Mouse (Mus musculus) liver, embryonic 14.5 days (tissue): ENCODE measurements around the gene Jade2.

Experiments
- CTCF ChIP-seq: IDR thresholded peaks from 2 replicates; pipeline ENCODE4 v1.5.1; 2016; ENCODE audit warnings: antibody characterized with exemption, low read depth, control low read depth
- EP300 ChIP-seq: IDR thresholded peaks from 2 replicates; pipeline ENCODE4 v1.6.1; 2016; ENCODE audit warnings: antibody characterized with exemption, low read depth

DNA sequence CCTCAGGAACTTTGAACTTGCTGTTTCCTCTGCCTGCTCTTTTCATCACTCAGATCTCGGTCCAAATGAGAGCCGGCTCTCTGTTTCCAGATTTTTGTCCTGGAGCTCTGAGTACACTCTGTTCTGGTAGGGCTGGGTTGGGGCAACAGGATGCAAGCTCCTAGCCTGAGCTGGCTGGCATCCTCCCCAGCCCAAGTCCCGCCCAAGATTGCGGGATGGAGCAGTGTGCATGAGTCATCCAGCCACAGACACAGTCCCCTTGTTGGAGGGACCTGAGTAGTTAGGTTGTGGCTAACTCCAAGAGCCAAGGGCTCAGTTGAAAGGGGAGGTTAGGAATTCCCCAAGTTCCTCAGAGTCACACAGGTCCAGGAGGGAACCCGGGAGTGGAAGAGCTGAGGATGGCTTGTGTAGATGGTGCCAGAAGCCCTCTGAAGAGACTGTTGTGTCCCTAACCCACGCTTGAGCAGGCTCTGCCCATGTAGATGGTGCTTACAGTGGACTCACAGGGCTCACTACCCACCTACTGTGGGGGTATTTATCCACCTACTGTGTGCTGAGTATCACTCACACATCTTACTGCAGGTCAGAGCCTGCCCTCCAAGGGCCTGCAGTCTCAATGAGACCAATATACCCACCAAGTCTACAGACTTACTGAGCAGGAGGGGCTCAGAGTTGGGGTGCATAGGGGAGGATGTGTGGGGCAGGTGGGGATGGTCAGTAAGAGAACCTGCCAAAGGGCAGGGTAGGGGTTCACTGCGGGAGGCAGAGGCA, 17.0 kb upstream of the Jade2 start:
- no peak for TF ChIP-seq CTCF
- no peak for TF ChIP-seq EP300
